Mouse (Mus musculus) frontal cortex, adult (tissue): Measurements from ENCODE around the gene Rhbdd3.
"Not testable (repeated sequence)": the region's sequence is repeated elsewhere in the genome, so short reads cannot be mapped to it uniquely, and the experiment has no call there.

ENCODE experiments used
- ATAC-seq: cut with Nextera tagmentation; 2 replicates; pipeline ENCODE4 v1.9.2; 2017; ENCODE audit warnings: mild to moderate bottlenecking, moderate library complexity, mixed read lengths; ENCODE audit not compliant: low TSS enrichment

Gene Rhbdd3

DNA sequence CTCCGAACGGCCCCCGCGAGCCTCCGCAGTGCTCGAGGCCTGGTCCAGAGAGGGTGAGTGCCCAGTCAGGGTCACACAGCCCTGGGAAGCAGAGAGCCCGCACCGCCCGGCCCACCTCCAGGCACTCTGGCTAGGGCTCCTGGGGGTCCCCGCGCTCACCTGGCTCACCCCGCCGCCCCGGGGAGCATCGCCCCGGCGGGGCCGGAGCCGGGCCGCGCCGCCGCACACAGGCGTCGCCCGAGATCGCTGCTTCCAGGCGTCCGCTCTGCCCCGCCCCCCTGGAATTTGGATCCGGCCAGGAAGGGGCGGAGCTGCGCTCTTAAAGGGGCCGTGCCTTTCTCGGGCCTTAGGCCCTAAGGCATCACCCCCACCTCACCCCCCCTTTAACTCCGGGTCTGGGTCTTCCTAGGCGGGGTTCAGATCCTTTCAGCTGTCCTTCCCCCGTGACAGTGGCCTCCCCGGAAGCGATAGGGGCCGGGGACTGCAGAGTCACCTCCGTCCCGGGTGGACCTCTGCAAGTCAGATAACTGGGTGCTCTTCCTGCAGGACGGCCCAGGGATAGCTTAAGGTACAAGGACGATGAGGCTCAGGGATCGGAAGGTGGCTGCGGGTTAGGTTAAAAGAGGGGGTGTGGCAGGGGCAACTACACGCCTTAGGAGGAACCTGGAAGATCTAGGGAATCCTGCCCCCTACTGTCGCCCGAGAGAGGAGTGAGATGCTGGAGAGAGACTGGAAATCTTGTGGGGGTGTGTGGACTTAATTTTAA lies 33.5 kb upstream of the Rhbdd3 start, which contains the start of gene Gas2l1:
Gene Gas2l1, minus strand, starts transcription at position 272 of the 766 bp plus-strand sequence.
- ATAC-seq, result peak; percentile 58

DNA sequence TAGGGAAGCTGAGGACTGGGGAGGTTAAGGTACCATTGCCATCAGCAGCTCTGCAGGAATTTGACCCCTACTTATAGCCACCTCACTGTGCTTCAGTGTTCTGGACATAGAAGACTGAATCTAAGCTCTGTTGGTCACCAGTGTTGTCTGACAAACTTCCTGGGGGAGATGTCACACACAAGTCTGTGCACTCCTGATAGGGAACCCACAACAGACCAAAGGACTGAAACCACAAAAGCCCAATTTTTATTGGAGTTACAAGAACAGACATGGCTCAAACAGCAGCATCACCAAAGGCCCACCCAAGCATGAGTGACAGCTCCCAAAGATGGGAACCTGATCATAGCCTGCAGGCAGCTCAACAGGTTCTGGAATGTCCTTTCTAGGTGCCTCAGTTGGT lies 31.7 kb upstream of the Rhbdd3 start:
- no peak for ATAC-seq

DNA sequence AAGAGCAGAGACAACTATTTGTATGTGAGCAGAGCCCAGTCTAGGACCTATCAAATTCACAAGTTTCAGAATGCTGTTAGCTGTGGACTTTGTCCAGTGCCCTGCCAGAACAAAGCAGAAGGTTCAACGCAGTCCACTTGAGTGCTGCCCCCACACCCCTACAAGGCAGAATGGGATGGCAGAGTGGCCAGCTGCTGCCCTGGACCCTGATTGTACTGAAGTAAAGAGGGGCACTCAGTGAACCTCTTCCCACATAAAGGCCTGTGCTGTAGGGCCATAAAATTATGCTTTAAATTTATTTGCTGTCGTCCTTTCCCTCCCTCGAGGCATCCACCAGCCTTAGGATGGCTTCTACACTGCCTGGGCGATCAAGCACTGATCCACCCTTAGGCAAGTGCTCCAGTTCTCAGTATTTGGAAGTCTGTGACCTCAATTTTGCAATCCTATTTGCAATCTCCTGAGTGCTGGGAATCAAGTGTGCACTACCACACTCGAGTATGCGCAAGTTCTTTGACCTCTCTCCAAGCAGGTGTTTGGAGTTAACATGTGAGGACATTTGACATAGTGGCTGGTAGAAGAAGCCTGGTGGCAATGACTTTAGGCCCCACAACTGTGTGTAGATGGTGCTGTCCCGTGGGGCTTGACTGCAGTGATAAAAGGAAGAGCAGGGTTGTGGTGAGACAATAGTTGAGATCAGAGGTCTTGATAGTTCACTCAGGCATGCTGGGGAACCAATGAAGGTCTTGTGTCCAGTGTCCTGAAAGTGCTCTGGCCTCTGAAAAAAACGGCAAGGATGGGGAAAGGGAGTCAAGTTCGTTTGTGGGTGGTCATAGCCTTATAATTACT lies 30.4 kb upstream of the Rhbdd3 start:
- ATAC-seq, result no peak

DNA sequence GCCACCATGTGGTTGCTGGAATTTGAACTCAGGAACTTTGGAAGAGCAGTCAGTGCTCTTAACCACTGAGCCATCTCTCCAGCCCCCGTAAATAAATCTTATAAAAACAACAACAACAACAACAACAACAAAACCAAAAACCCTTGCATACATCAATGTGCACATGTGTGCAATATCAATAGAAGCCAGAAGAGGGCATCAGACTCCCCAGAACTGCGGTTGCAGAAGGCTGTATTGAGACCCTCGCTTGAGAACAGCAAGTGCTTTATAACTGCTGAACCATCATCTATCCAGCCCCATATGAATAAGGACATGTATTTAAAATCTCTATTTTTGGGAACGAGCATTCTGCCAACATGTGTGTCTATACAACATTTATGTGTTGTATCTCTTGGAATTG lies 23.8 kb upstream of the Rhbdd3 start:
- ATAC-seq, result no peak

DNA sequence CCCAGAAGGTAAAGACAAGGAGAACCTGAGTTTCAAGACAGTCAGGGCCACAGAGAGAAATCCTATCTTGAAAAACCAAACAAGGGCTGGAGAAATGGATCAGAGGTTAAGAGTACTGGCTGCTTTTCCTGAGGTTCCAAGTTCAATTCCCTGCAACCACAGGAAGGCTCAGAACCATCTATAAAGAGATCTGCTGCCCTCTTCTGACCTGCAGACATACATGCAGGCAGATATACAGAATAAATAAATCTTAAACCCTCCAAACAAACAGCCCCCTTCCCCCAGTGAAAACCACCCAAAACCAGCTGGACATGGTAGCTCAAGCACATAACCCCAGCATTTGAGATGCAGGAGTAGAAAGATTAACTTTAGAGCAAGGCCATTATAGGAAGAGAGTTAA lies 23.0 kb upstream of the Rhbdd3 start:
- no peak for ATAC-seq

DNA sequence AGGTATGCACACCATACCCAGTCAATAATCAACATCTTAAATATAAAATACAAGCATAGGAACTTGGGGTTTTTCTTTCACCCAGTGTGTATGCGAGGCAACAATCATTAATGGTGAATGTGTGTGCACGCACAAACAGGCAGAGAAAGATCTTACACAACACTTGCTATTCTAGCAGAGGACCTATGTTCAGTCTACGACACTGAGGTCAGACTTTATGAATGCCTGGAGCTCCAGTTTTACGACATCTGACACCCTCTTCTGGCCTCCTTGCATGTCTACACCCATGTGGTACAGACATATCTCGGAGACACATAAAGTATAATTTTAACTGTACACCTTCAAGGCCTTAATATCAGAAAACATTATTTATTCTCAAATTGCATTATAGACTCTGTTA lies 21.9 kb upstream of the Rhbdd3 start:
- not testable (repeated sequence) for ATAC-seq

DNA sequence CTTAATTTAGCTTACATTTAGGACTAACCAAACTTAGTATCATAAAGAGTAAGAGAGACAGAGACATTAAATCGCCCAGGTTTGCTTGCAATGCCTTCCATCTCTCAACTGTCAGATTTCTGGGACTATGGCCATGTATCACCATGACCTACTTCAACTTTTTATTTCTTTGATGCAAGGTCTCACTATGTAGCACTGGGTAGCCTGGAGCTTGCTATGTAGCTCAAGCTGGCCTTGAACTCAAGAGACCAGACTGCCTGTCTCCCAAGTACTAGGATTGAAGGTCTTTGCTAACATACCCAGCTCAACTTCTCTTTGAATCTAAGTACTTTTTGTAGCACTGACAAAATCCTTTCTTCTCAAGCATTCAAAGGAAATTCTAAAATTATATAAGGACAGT lies 9.6 kb upstream of the Rhbdd3 start:
- no peak for ATAC-seq

DNA sequence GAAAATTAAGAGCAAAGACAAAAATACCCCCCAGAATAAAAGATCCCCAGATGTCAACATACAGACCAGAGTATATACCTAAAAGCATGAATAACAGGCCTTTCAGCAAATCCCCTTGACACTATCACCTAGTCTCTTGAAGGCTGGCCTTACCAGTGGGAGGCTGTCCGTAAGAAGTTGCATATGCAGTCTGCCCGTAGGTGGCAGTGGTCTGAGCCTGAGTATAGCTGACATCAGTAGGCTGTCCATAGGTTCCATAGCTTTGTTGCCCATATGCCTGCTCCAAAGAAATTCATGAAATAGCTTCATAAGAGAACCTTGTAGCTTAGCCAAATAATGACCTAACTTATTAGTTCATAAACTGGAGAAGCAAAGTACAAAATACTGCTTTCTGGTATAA lies 7.0 kb upstream of the Rhbdd3 start:
- ATAC-seq, result no peak

DNA sequence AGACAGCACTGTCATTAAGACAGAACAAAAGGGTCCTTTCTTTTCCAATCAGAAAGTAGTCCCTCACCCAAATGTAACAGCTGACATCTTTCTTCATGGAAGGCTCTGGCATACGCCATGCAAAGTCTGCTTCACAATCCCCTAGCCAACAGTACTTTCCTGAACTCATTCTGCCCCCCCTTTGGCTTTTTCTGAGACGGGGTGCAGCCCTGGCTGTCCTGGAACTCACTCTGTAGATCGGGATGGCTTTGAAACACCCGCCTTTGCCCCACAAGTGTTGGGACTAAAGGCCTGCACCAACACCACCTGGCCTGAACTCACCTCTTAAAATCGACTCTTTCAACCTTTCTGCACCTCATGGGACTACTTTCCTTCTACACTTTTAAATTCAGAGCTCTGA lies 2.8 kb upstream of the Rhbdd3 start:
- ATAC-seq, result no peak

DNA sequence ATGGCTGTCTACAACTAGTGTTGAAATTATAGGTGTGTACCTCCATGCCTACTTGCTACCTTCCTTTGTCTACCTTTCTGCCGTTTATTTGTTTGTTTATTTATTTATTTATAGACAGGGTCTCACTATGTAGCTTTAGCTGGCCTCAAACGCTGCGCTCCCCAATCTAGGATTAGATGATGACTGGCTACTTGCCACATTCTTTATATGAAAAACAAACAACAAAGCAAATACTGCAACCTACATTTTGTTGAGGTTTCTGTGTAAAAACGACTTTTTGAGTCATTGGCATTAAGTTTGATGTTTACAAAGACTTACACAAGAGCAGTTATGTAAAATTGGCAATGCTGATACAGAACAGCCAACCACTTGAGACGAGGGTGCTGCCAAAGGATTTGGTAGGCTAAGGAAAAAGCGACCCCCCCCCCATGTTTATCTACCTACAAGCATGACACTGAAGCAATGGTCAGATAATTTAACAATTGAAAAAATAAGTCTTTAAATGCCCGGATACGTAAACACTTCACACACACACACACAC lies 2.2 kb upstream of the Rhbdd3 start:
- no peak for ATAC-seq

DNA sequence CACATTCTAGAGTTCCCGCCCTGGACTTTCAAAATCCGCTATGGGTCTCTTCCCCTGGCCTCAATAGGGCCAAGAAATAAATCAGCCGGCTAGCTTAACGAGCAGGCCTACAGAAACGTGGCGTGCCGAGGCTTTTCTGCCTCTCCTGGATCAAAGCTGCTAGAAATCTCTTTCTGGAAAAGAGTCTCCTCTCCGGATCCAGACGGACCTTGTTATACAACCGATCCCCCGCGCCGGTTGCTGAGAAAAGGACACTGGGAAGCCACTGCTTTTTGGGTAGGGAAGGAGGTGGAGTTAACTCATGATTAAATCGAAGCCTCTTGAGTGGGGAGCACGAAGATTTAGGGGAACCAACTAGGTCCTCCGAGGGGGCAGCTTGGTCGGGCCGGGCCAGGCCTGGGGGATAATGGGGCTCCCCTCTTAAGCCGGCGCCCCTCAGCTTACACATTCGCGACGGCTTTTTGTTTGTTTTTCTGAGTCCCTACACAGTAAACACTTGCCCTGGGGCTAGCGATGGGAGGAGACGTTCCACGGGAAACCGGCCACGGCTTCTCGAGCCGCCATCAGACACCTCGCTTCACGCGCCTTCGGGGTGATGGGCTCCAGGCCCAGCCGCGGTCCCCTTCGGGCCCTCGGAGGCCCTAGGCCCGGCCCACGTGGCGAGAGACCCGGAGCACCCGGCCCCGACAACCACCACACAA lies 541 bp upstream of the Rhbdd3 start:
- peak; percentile 46 for ATAC-seq

DNA sequence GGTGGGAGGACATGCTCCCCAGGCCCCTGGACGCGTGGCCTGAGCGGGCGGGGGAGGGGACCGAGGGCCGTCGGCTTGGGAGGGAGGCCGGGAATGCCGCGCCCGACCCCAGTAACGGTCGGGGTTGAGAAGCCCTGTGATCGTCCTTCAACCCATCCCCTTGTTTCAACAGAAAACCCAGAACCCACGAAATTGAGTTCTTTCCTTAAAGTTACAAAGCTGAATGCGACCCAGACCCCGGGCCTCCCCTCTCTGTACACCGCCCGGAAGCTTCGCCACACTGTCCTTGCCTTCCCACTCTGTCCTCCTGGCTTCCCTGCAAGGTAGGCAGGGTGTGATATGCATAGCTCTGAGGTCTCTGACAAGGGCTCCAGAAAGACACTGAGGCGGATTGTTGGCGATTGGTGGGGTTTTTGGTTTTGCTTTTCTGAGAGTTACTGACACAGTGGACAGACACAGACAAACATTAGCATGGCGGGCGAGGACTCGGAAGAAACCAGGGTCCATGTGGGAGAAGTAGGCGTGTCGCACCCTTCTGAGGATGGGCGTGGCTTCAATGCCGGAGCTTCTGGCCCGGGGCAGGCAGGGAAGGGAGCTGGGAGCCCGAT lies 954 bp downstream of the Rhbdd3 start:
- ATAC-seq, result peak; percentile 53

DNA sequence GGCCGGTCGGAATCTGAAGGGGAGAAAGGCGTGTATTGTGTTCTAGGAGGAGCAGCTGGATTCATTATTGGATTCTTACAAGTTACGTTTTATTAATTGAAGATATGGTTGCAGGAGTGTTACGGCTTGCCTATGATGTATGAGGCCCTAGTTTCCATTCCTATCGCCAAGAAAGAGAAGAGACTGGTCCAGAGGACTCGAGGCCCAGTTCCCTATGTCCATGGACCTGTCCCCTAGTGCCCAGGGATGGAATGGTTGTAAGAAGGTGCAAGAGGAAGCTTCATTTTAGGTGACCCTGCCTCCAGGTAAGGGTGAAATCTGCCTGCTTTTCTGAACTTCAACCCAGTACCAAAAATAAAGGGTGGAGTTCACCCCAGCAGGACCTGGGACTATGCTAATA lies 1.6 kb downstream of the Rhbdd3 start:
- ATAC-seq, result no peak

DNA sequence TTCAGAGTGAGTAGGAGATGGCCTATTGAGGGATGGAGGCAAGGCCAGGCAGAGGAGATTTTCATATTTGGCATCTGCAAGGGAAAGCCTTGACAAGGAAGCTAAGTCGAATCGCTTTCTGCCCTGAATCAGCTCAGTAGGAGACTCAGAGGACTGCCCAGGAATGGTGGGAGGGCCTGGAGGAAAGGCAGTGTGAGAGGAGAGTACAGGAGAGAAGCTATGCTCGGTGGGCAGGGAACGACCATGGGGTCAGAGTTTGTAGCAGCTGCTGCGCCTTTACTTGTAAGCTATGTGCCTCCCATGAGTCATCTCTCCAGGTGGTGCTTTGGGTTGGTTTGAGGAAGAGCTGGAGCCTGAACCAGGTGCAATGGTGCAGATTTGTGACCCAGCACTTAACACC lies 2.1 kb downstream of the Rhbdd3 start:
- ATAC-seq, result no peak

DNA sequence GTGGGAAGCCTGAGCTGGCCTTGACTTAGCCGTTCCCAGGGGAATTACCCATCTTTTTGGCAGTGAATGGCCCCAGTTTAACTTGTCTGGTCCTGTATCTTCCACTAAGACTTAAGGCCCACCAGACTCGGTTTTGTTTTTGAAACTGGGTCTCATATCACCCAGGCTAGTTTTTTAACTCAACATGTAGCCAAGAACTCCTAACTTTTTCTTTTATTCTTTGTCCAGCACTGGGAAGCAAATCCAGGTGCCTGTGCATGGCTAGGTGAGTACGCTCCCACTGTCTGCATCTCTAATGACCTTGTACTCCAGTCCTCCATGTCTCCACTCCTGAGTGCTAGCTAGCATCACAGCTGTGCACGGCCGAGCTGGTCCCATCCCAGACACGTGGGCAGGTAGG lies 2.9 kb downstream of the Rhbdd3 start:
- no peak for ATAC-seq

DNA sequence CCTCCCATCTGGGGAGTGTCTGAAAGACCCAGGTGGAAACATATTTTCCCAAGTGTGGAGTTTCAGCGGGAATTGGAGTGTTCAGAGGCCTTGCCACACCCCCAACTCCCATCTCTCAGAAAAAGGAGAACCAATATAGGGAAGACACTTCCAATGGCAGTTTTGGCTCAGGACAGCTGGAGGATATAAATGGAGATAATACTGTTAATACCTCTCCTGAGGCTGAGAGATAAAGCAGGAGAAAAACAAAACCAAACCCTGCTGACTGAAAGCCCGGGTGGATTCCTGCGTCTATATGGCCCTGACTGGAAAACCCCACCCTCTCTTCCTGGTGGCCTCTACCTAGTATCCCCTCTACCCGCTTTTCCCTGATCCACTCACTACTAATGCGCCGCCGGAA lies 3.7 kb downstream of the Rhbdd3 start:
- ATAC-seq, result no peak

DNA sequence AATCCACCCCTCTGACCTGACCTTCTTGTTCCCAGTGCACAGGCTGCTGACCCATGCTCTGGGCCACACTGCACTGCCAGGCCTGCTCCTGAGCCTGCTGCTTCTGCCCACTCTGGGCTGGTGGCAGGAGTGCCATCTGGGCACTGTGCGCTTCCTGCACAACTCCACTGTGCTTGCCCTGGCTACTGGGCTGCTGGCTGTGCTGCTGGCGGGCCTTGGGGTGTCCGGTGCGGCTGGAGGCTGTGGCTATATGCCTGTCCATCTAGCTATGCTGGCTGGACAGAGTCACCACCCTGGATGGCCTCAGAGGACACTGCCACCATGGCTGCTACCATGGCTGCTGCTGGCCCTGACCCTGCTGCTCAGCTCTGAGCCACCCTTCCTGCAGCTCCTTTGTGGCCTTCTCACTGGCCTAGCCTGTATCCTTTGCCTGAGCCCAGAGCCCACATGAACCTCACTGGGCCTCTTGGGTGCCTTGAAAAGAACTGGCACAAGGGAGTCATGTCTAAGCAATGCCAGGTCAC lies 5.3 kb downstream of the Rhbdd3 start:
- no peak for ATAC-seq

DNA sequence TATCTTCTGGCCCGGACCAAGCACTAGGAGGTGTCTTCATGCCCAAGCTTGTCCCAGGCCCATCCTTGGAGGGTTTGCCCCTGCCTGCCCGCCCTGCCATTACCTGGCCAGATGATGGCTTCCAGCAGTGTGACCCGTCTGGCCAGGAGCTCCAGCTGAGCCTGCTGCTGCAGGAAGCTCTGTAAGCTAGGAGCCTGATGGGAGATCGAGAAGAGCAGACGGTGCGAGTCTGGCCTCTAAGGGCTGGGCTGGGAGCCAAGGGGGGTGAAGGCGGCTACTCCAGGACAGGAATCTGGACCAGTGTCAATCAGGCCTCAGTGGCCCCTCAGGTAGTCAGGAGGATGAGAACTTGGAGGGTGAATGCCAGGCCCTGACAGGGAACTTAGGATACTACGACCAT lies 10.7 kb downstream of the Rhbdd3 start:
- no peak for ATAC-seq

DNA sequence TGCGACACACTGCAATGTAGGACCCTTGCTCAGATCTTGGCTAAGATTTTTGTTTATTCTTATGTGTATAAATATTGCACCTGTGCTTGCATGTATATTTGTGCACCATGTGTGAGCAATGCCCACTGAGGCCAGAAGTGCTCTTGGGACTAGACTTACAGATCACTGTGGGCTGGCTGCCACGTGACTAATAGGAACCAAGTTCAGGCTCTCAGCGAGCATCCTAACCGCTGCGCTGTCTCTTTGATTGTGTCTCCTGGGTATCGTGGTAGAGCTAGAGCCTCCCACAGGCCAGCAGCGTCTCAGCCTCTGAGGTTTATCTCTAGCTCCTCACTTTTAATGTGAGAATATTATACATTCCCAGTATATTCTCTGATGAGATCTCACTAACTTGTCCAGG lies 14.9 kb downstream of the Rhbdd3 start:
- ATAC-seq, result no peak

DNA sequence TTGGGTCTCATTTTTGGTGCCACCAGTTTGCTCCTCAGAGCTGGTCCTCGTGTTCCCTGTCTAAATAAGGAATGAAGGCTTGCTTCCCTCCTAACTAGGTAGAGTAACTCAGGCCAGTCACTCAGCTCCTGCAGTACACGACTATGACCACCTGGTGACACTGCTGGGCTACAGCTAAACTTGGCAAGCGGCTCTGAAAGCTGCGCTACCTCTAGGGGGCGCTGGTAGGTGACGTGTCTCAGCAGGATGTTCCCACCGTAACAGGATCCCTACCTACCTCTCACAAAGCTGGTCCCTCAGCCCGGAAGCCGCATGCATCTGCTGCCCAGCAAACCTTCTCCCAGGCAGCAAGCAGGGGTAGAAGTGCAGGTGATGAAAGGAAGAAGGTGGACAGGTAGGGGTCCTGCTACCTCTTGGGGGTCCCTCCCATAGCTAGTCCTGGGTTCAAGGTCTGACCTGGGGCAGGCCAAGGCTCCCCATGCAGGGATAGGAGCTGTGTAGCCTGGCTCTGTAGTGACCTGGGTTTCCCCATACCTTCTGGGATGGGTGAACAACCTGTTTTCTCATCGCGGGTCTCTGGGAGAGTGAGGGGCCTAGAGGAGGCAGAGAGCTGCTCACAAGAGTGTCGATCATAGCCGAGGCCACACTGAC lies 16.3 kb downstream of the Rhbdd3 start:
- ATAC-seq, result peak; percentile 91

DNA sequence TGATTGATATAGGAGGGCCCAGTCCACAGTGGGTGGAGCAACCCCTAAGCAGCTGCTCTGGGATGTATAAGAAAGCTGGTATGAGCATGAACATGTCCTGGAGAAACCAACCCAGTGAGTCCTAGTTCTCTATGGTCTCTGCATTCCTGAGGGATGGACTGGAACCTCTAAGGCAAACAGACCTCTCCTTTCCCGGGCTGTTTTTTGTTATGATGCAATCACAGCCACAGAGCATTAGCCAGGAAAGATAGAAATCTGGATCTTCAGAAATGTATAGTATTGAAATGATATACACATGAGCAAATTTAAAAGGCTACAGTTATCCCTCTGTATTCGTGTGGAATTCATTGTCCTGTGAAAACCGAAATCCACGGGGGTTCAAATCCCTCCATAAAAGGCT lies 27.0 kb downstream of the Rhbdd3 start:
- no peak for ATAC-seq
